Mouse (Mus musculus) MEL (cell line): ENCODE measurements around the gene Zbtb20.

Experiments used
- BHLHE40 ChIP-seq: IDR thresholded peaks from 2 replicates; pipeline ENCODE4 v1.6.1; 2012; ENCODE audit warnings: low read depth, mild to moderate bottlenecking, inconsistent platforms, low read length, improper control_type of control experiment, borderline replicate concordance
- CTCF ChIP-seq, 3 experiments: IDR thresholded peaks in 2 of 3; conservative IDR thresholded peaks in 1 of 3; 2 replicates each; pipeline ENCODE4 v1.5.1; 2011 to 2012; ENCODE audit warnings: low read length in 3 of 3, low read depth in 2 of 3, mild to moderate bottlenecking in 2 of 3, improper control_type of control experiment in 1 of 3, inconsistent platforms in 1 of 3, mixed read lengths in 1 of 3, moderate library complexity in 1 of 3; ENCODE audit not compliant: control insufficient read depth in 1 of 3, insufficient read depth in 1 of 3, poor library complexity in 1 of 3, severe bottlenecking in 1 of 3
- HCFC1 ChIP-seq: IDR thresholded peaks from 2 replicates; pipeline ENCODE4 v1.6.1; 2012; ENCODE audit warnings: low read depth, mild to moderate bottlenecking, inconsistent platforms, low read length, improper control_type of control experiment, moderate library complexity
- POLR2A ChIP-seq, 2 experiments: IDR thresholded peaks; 2 replicates each; pipeline ENCODE4 v1.6.1; 2011 to 2012; ENCODE audit warnings: low read length in 2 of 2, mild to moderate bottlenecking in 2 of 2, control low read depth in 1 of 2, improper control_type of control experiment in 1 of 2, low read depth in 1 of 2, moderate library complexity in 1 of 2; ENCODE audit not compliant: control insufficient read depth in 1 of 2, insufficient read depth in 1 of 2, poor library complexity in 1 of 2
- RCOR1 ChIP-seq: IDR thresholded peaks from 2 replicates; pipeline ENCODE4 v1.6.1; 2012; ENCODE audit warnings: low read depth, mild to moderate bottlenecking, inconsistent platforms, low read length, improper control_type of control experiment
- USF1 ChIP-seq: IDR thresholded peaks from 2 replicates; pipeline ENCODE4 v1.6.1; 2014; ENCODE audit warnings: low read depth, mild to moderate bottlenecking, inconsistent platforms, low read length, improper control_type of control experiment, moderate library complexity
- ZKSCAN1 ChIP-seq: IDR thresholded peaks from 2 replicates; pipeline ENCODE4 v1.6.1; 2012; ENCODE audit warnings: low read depth, mild to moderate bottlenecking, inconsistent platforms, low read length, improper control_type of control experiment, moderate library complexity
- ZMIZ1 ChIP-seq: IDR thresholded peaks from 2 replicates; pipeline ENCODE4 v1.6.1; 2012; ENCODE audit warnings: low read depth, mild to moderate bottlenecking, inconsistent platforms, low read length, improper control_type of control experiment, moderate library complexity

GRCm38 (mm10) chr16:43592062-43592461 is 716.4 kb downstream of the Zbtb20 start:
- TF ChIP-seq BHLHE40 (no peak), CTCF (IDR thresholded peaks at IDR 0.05 in 2 of 3, conservative IDR thresholded peaks at IDR 0.05 in 1 of 3; ENCODE audit: control insufficient read depth in 1 of 3, insufficient read depth in 1 of 3, low read depth in 2 of 3, low read length in 3 of 3, poor library complexity in 1 of 3, severe bottlenecking in 1 of 3) (no peak), ZKSCAN1 (no peak), POLR2A (IDR thresholded peaks at IDR 0.05; ENCODE audit: control insufficient read depth in 1 of 2, insufficient read depth in 1 of 2, low read depth in 1 of 2, low read length in 2 of 2, poor library complexity in 1 of 2) (no peak), ZMIZ1 (no peak), USF1 (no peak), HCFC1 (no peak), RCOR1 (no peak)
